Mouse (Mus musculus): ENCODE data around the gene Glrp1. TPM values are rescaled to one million over a fixed set of nuclear protein-coding genes. Genes with fewer than 3 reads are reported as not detected.

Glrp1 gene
- polyA plus RNA-seq, 1 experiment from 2014 or later: not detected

DNA sequence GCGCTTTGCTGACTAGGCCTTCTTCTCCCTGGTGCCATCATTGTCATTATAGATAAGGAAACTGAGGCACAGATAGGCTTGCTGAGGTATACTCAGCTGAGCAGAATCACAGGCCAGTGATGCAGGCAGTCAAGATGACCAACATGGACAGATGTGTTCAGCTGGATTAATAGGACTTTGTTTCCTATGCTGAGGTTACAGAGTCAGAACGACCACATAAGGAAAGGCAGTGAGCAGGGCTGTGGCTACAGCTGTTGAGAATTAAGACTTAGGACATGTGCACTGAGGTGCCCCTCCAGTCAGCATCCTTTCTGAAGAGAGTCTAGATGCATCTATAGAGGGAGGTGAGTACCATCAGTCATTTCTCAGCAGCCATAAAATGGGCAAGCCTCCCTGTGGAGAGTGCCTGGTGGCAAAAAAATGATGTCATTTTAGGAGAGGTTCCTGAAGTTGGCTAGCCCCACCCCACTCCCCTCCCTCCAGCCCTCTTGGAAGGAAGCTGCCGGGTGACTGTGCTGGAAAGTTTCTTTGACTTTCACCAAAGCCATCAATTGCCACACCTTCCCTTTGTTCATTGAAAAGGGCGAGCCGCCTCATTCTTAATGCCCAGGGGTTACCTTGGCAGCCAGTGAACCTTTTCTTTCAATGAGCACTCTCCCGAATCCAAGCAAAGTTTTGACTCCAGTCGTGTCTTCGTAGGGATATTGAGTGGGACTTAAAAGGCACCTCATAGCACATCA, 43.4 kb downstream of the Glrp1 start:
- CTCF ChIA-PET: interaction anchor here (1.9 to 3.6 kb wide), 2 partner anchors 94 to 239 kb away, joined by 4 to 13 read pairs; no protein-coding TSS in a partner anchor
- DNase-seq (ENCODE audit: low read depth, low spot score): no peak
- POLR2A ChIA-PET: no interaction called here
- in situ Hi-C loops (cut with MboI; ENCODE audit: low pct_unique_long_range_greater_than_20kb): loop anchor here (5.0 kb wide), 1 partner anchor 236 kb away; the partner anchor contains the start of gene Arl4c
- no peak for TF ChIP-seq CTCF (IDR thresholded peaks at IDR 0.05)
- no peaks in the 10 kb centered on the region for H3K27me3 ChIP-seq
- ATAC-seq: no peak

GRCm38 (mm10) chr1:88465722-88466121, 44.1 kb downstream of the Glrp1 start:
- POLR2A ChIA-PET: interaction anchor here (0.5 to 1.3 kb wide), 2 partner anchors 8 to 231 kb away, joined by 4 to 6 read pairs; no protein-coding TSS in a partner anchor
- CTCF ChIA-PET: interaction anchor here (1.0 to 3.6 kb wide), 6 partner anchors 9 to 277 kb away, joined by 3 to 13 read pairs (median 4); no protein-coding TSS in a partner anchor
- H3K27me3 ChIP-seq: no peaks in the 10 kb centered on the region
- DNase-seq (ENCODE audit: low read depth, low spot score) (no peak), ATAC-seq (peak; percentile 44)
- in situ Hi-C loops (cut with MboI; ENCODE audit: low pct_unique_long_range_greater_than_20kb): loop anchor here (5.0 kb wide), 1 partner anchor 237 kb away; the partner anchor contains the start of gene Arl4c
- peak; percentile 77 for TF ChIP-seq CTCF (IDR thresholded peaks at IDR 0.05)

- DNase-seq (ENCODE audit: low read depth, low spot score) (no peak), ATAC-seq (no peak)
- no peak for TF ChIP-seq CTCF (IDR thresholded peaks at IDR 0.05)
- ChIA-PET CTCF (interaction anchor here (0.7 to 3.6 kb wide), 10 partner anchors 9 to 743 kb away, joined by 3 to 13 read pairs (median 4); no protein-coding TSS in a partner anchor), POLR2A (interaction anchor here (0.5 to 1.4 kb wide), 5 partner anchors 10 to 237 kb away, joined by 3 to 5 read pairs (median 3); no protein-coding TSS in a partner anchor)
- no peaks in the 10 kb centered on the region for H3K27me3 ChIP-seq
- in situ Hi-C loops (cut with MboI; ENCODE audit: low pct_unique_long_range_greater_than_20kb): no loop called here
Observed at GRCm38 (mm10) chr1:88464109-88464905, 45.6 kb downstream of the Glrp1 start.

GRCm38 (mm10) chr1:88463241-88463640, 46.6 kb downstream of the Glrp1 start:
- H3K27me3 ChIP-seq: no peaks in the 10 kb centered on the region
- ChIA-PET CTCF (interaction anchor here (1.0 to 3.6 kb wide), 3 partner anchors 10 to 242 kb away, joined by 3 to 13 read pairs (median 8); no protein-coding TSS in a partner anchor), POLR2A (no interaction called here)
- in situ Hi-C loops (cut with MboI; ENCODE audit: low pct_unique_long_range_greater_than_20kb): no loop called here
- DNase-seq (ENCODE audit: low read depth, low spot score): no peak
- no peak for TF ChIP-seq CTCF (IDR thresholded peaks at IDR 0.05)
- ATAC-seq: no peak

GRCm38 (mm10) chr1:88462484-88462883, 47.4 kb downstream of the Glrp1 start:
- ChIA-PET CTCF (no interaction called here), POLR2A (no interaction called here)
- in situ Hi-C loops (cut with MboI; ENCODE audit: low pct_unique_long_range_greater_than_20kb): no loop called here
- peak; percentile 64 for DNase-seq (ENCODE audit: low read depth, low spot score)
- no peak for ATAC-seq
- TF ChIP-seq CTCF (IDR thresholded peaks at IDR 0.05): no peak
- H3K27me3 ChIP-seq: no peaks in the 10 kb centered on the region

DNA sequence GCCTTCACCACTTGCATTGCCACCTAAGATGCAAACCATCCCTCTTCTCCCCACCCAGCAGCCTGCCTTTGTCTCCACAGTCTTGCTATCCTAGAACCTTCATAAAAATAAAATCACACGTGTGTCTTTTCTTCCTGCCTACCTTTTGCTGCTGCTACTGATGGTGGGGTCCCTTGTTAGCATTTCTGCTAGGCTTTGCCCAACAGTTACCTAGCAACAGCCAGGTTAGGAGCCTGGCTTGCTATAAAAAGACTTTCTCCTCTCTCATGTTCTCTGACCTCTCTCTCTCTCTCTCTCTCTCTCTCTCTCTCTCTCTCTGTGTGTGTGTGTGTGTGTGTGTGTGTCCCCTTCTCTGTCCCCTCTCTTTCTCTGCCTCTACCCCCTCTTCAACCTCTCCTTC, 48.8 kb downstream of the Glrp1 start:
- CTCF ChIA-PET: no interaction called here
- in situ Hi-C loops (cut with MboI; ENCODE audit: low pct_unique_long_range_greater_than_20kb): no loop called here
- POLR2A ChIA-PET: no interaction called here
- DNase-seq (ENCODE audit: low read depth, low spot score): no peak
- ATAC-seq: no peak
- H3K27me3 ChIP-seq: no peaks in the 10 kb centered on the region
- TF ChIP-seq CTCF (IDR thresholded peaks at IDR 0.05): no peak

DNA sequence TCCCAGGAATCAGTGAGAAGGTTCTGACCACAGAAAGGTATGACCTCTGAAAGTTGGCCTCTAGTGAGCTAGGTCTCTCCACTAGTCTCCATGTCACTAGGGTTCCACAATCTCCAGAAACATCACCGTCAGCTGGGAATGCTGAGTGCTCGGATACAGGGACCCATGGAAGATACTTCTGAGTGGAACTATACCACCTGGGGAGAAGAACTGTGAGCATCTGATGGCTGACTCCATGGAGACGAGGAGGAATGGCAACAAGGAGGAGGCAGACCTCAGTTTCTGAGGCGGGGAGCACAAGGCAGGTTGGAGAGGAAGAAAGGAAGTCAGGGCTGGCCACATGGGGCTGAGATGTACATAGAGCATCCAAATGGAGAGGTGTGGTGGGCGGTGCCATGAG, 50.2 kb downstream of the Glrp1 start:
- ChIA-PET POLR2A (no interaction called here), CTCF (no interaction called here)
- in situ Hi-C loops (cut with MboI; ENCODE audit: low pct_unique_long_range_greater_than_20kb): no loop called here
- ATAC-seq (no peak), DNase-seq (ENCODE audit: low read depth, low spot score) (no peak)
- H3K27me3 ChIP-seq: no peaks in the 10 kb centered on the region
- TF ChIP-seq CTCF (IDR thresholded peaks at IDR 0.05): no peak

- no peak for ATAC-seq
- ChIA-PET CTCF (no interaction called here), POLR2A (no interaction called here)
- DNase-seq (ENCODE audit: low read depth, low spot score): no peak
- no peaks in the 10 kb centered on the region for H3K27me3 ChIP-seq
- in situ Hi-C loops (cut with MboI; ENCODE audit: low pct_unique_long_range_greater_than_20kb): no loop called here
- no peak for TF ChIP-seq CTCF (IDR thresholded peaks at IDR 0.05)
Observed at GRCm38 (mm10) chr1:88459196-88459595, 50.7 kb downstream of the Glrp1 start.

GRCm38 (mm10) chr1:88456451-88457072, 53.3 kb downstream of the Glrp1 start:
- peak; percentile 83 for TF ChIP-seq CTCF (IDR thresholded peaks at IDR 0.05)
- no peak for DNase-seq (ENCODE audit: low read depth, low spot score)
- no peak for ATAC-seq
- ChIA-PET POLR2A (no interaction called here), CTCF (interaction anchor here (0.6 to 3.4 kb wide), 13 partner anchors 10 to 254 kb away, joined by 3 to 18 read pairs (median 4); no protein-coding TSS in a partner anchor)
- in situ Hi-C loops (cut with MboI; ENCODE audit: low pct_unique_long_range_greater_than_20kb): no loop called here
- no peaks in the 10 kb centered on the region for H3K27me3 ChIP-seq

DNA sequence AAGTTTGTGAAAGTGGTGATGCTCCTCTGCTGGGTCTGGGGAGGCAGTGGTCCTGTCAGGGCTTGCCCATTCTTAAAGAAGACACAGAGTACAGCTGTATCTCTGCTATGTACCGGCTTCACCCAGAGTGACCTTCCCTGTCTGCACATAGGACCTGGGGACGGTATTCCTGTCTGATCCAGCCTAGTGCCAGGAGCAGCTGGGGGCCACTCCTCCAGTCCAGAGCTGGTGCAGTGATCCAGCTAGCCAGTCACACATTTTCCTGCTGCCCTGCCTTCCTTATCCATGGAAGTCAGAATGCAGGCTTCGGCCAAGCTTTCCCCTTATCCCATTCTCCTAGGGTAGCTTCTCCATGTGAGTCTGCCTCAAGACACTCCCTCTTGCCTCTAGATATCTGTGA, 54.1 kb downstream of the Glrp1 start:
- DNase-seq (ENCODE audit: low read depth, low spot score) (no peak), ATAC-seq (no peak)
- ChIA-PET CTCF (interaction anchor here (0.7 to 3.4 kb wide), 8 partner anchors 9 to 249 kb away, joined by 3 to 18 read pairs (median 4); no protein-coding TSS in a partner anchor), POLR2A (interaction anchor here (1.0 kb wide), 1 partner anchor 245 kb away, joined by 4 read pairs; no protein-coding TSS in a partner anchor)
- no peaks in the 10 kb centered on the region for H3K27me3 ChIP-seq
- in situ Hi-C loops (cut with MboI; ENCODE audit: low pct_unique_long_range_greater_than_20kb): no loop called here
- no peak for TF ChIP-seq CTCF (IDR thresholded peaks at IDR 0.05)

All from Patski (cell line).